Mouse (Mus musculus) heart, adult 2 months (tissue): ENCODE measurements around the gene Gabra5.

ENCODE experiments used
- CTCF ChIP-seq: fragments of 200-600 bp; IDR thresholded peaks from 2 replicates; pipeline ENCODE4 v1.8.1; 2022; ENCODE audit warnings: antibody characterized with exemption, mild to moderate bottlenecking, moderate library complexity
- EP300 ChIP-seq: fragments of 200-500 bp; IDR thresholded peaks from 2 replicates; pipeline ENCODE4 v1.6.1; 2011; ENCODE audit warnings: low read depth, low read length, control low read depth; ENCODE audit not compliant: insufficient read depth
- POLR2A ChIP-seq: fragments of 200-500 bp; IDR thresholded peaks from 2 replicates; pipeline ENCODE4 v1.6.1; 2011; ENCODE audit warnings: mild to moderate bottlenecking, low read depth, low read length, control low read depth; ENCODE audit not compliant: insufficient read depth

- TF ChIP-seq EP300: no peak
- no peak for TF ChIP-seq POLR2A
- no peak for TF ChIP-seq CTCF
Observed at GRCm38 (mm10) chr7:57460354-57460753, 49.5 kb downstream of the Gabra5 start.
